Mouse (Mus musculus): Measurements from ENCODE around the gene Sigirr.

The Sigirr gene

GRCm38 (mm10) chr7:141059929-141060328, 40.4 kb downstream of the Sigirr start:
- DNase-seq: no peak

GRCm38 (mm10) chr7:141058601-141059341, 41.6 kb downstream of the Sigirr start:
- no peak for DNase-seq

GRCm38 (mm10) chr7:141057541-141057940, 42.8 kb downstream of the Sigirr start:
- DNase-seq: no peak

GRCm38 (mm10) chr7:141056976-141057375, 43.4 kb downstream of the Sigirr start:
- no peak for DNase-seq

DNA sequence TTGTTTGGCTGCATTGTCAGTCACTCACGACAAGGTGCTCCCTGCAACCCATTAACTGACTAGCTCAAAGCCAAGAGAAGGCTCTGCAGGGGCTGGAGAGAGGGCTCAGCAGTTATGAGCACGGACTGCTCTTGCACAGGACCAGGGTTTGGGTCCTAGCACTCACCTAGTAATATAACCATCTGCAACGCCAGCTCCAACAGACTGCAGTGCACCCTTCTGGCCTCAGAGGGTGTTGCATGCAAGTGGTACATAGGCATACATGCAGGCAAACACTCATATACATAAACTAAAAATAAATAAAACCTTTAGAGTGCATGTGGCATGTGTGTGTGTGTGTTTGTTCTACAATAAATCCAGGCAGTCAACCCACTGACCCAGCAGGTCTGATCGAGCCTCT, 44.6 kb downstream of the Sigirr start:
- DNase-seq: no peak

- DNase-seq: no peak
Observed at GRCm38 (mm10) chr7:141052421-141052820, 48.0 kb downstream of the Sigirr start.

DNA sequence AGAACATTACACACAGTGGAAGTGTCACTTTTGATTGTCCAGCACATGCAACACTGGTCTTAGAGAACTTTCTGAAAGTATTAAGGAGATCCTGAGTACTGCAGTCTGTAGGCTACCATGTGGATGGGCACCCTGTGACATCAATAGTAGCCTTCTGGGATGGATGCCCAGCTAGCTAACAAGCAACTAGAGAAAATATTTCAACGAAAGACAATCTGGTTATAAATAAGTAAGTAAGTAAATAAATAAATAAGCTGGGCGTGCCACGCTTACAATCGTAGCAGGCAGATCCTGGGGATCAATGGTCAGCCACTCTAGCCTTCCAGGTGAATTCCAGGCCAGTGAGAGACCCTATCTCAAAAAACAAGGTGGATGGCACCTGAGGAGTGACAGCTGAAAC, 48.4 kb downstream of the Sigirr start:
- peak; percentile 12 for DNase-seq

- DNase-seq: no peak
Observed at GRCm38 (mm10) chr7:141051060-141051685, 49.2 kb downstream of the Sigirr start.

DNA sequence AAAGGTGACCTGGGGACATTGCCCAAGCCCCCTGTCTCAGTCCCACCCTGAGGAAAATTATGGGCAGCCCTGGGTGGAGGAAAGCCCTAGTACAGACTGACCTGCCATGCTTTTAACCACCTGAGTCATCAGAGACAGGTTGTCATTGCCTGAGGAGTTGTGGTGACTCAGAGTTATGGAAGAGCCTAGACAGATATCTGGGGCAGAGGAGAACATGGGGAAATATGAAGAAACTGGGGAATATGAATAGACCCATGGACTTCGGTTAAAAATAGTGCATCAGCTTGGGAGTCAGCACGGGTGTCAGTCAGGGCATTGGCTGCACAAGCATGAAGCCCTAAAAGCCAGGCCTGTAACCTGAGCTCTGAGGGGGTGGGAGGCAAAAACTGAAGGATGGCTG, 51.0 kb downstream of the Sigirr start:
- DNase-seq: no peak

GRCm38 (mm10) chr7:141048226-141049218, 51.9 kb downstream of the Sigirr start:
- DNase-seq: peak; percentile 93

GRCm38 (mm10) chr7:141047581-141048225, 52.7 kb downstream of the Sigirr start:
- peak; percentile 73 for DNase-seq

DNA sequence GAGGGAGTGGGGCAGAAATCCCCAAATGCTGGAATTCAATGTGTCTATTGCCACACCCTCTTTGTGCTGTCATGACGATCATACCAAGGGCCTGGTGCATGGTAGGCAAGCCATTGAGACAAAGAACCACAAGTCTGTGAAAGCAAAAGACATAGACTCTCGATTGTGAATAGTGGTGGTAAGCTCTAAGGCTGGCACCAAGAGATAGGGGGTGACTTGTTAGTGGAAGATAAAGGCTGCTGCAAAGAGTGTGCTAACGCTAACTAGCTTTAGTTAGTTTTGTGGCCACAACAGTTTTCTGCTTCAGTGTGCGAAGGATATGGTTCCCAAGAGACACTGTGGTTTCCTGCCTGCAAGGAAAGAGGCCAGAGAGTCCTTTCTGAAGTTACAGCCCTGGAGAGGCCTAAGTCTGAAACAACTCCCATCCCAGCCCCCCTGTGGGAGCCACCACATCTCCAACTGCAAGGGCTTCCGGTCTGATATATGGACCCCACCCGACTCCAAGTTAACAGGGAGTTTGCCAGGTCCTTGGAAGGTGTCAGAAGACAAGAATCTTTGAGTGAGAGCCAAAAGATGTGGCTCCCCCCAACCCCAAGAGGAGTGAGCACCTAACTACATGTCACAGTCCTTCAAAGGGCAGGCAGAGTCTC, 53.3 kb downstream of the Sigirr start:
- peak; percentile 42 for DNase-seq

DNA sequence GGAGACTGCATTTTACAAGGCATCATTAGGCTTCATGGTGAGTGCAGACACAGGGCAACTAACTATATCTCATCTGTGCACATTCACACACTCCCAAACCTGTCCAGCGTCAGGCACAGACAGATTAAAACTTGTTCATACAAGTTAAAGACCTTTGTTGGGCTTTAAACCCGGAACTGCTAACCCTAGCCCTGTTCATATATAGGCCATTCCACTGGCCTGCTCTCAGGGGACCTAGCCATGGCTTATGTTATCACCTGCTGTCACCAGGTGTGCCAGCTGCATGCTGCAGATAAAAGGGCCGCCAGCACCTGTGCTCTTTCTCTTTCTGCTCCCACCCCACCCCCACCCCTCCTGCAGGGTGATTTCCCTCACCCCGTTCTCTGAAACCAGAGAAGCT, 57.8 kb downstream of the Sigirr start:
- DNase-seq: no peak

DNA sequence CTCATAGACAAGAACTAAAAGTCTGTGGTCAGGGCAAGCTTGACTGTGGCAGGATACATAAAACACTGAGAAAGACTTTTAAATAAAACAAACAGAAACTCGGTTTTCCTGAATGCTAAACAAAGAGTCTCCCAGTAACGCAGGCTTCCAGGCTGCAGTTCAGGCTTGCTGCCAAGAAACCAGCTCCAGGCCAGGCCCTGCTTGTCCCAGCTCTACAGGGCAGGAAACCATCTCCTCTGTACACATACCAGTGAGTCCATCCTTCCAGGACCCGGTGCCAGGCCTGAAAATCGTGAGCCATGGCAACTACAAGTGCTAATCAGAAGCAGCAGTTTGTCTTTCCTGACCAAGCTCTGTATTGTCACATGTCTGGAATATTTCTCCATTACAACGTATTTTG, 58.7 kb downstream of the Sigirr start:
- peak; percentile 69 for DNase-seq
